Mouse (Mus musculus) megakaryocyte, embryonic 14.5 days (primary cell): ENCODE data around the gene Acpp.

ENCODE experiments used
- FLI1 ChIP-seq: IDR thresholded peaks from 2 replicates; pipeline ENCODE4 v1.6.1; 2012; ENCODE audit warnings: low read length, inconsistent platforms, mixed read lengths
- GATA1 ChIP-seq: IDR thresholded peaks from 3 replicates; pipeline ENCODE4 v1.6.1; 2012; ENCODE audit warnings: mixed read lengths, low read length, inconsistent platforms, borderline replicate concordance

- no peak for TF ChIP-seq GATA1
- no peak for TF ChIP-seq FLI1
Observed at GRCm38 (mm10) chr9:104252637-104253036, 84.9 kb downstream of the Acpp start.
